Mouse (Mus musculus) lung, postnatal 0 days (tissue): ENCODE measurements at regions not wholly inside any gene's neighbourhood (a gene's known extent, or its start where the extent isn't known, plus 50 kb on each side); places are given as distances from the start of the nearest gene placed in this dataset.

Source experiments
- CTCF ChIP-seq: IDR thresholded peaks from 2 replicates; pipeline ENCODE4 v1.5.1; 2016; ENCODE audit warnings: antibody characterized with exemption, mild to moderate bottlenecking
- EP300 ChIP-seq: IDR thresholded peaks from 2 replicates; pipeline ENCODE4 v1.6.1; 2016; ENCODE audit warnings: antibody characterized with exemption, mild to moderate bottlenecking, control low read depth

DNA sequence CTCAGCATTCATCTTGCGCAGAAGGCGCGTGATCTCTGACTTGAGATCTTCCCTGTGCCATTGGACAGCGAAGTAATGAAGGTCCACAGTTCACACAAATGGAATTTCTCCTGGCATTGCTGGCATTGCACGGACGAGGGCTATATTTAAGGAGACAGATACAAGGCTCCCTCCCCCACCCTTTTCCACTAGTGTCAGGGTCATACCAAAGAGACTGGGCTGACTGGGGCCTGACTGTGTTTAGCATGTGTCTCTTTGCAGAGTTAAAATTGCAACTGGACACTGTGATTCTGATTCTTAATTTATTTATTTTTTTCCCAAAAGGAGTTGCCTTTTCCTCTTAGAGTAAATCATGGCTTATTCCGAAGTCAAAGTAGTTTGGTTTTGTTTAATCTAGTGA, 130.5 kb downstream of the Dmrt2 start:
- TF ChIP-seq EP300 (no peak), CTCF (no peak)
